Mouse (Mus musculus) heart, adult 18-20 months (tissue): Measurements from ENCODE around the gene Jtb. TPM values are rescaled to one million over a fixed set of nuclear protein-coding genes. Genes with fewer than 3 reads are reported as not detected.

ENCODE experiments used
- DNase-seq, 2 experiments: peaks; one replicate each; pipeline ENCODE4 v3.0.0; 2021 to 2022; ENCODE audit warnings: mixed read lengths in 1 of 2
- long read RNA-seq, 2 experiments: library from polyadenylated mRNA; stranded (forward); transcript quantifications; one replicate each; pipeline ENCODE4 v2.0.0; 2021
- total RNA-seq, 2 experiments: library from RNA; stranded (reverse); gene quantifications; 2 replicates each; pipeline ENCODE4 v1.2.3; 2021

Gene Jtb
- 10 to 100 TPM; 51.7 to 54.8 TPM for total RNA-seq
- long read RNA-seq, experiment 1, transcript Jtb-201 (5 exons, 1,101 nt): major isoform, 60 of 62 reads
- long read RNA-seq, experiment 1, partial matches to known transcripts: 0 of 62 reads
- long read RNA-seq, experiment 1, other reads (novel, unspliced or antisense): 2 of 62 reads
- long read RNA-seq, experiment 2, transcript Jtb-201 (5 exons, 1,101 nt): major isoform, 31 of 34 reads
- long read RNA-seq, experiment 2, partial matches to known transcripts: 2 of 34 reads
- long read RNA-seq, experiment 2, other reads (novel, unspliced or antisense): 1 of 34 reads

DNA sequence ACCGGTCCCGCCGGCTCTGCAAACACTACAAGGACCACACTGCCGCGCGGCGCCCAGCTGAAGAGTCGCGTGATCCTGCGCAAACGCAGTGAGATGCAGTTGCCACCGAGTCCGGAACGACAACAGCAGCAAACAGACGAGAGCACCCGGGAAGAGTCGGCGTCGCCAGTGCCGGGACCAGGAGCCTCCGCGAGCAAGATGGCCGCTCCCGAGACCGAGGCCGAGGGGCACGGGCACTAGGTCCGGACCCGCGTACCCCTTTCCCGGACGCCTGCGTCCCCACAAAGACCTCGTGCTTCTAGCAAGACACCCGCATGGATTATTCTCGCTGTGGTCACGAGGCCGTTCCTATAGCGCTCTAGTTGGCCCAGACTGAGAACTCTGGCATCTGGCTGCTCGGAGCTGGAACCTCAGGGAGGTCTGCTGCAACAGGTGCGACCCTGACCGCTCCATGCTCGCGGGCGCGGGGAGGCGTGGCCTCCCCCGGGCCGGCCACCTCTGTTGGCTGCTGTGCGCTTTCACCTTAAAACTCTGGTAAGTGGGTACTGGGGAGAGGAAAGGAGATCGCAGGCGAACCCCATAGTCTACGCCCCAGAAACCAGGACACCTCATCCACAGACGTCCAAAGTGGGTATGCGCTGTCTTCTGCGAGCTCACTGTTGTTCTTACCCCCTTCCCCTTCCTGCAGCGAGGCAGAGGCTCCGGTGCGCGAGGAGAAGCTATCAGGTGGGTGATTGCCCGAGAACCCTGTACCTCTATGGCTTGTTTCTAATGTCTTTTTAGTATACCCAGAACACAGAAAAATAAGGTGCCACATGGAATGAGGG is at the start of gene Jtb:
TSS of gene Jtb (plus strand) at position 91 of the 827 bp plus-strand sequence.
- peak; percentile 94 to 96 for DNase-seq

DNA sequence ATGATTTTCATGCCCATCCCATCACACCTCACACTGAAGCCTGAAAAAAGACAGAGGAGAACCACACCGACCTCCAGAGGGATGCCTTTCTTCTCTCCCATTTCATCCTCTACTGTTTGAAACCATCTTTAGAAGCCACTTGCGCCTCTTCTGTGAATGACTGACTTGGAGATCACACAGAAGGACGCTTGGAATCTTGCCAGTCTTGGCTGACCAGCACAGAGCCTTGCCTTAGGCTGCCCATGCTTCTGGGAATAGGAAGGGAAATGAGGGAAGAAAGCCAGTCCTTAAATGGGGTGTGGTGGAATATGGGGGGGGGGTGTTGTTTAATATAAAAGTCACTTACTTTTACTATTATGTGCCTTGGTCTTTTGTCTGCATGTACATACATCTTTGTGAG is 47.8 kb upstream of the Jtb start:
- DNase-seq: no peak

DNA sequence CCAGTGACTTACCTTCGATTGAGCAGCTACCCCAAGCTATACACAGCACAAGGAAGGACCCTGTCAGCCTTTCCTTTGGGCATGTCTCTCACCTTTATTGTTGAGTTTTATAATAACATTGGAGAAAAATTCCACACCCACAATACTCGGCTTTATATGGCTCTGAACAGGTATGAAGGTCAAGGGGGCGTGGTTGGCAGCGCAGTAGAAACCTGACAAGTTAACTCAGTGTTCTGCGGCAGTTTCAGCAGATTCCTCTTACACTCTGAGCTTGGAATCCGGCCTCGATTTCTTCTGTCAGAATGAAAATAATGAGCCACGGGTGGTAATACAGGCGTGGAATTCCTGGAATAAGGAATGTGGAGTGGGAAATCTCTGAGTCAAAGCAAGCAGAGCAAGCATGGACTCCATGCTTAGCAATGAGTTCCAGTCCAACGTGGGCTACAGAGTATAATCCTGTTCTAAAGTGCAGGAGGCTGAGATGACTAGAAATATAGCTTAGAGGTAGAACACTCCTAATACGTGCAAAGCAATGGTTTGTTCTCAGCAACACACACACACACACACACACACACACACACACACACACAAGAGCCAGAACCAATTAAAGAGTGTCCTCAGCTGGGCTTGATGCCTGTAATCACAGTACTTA is 40.4 kb upstream of the Jtb start:
- no peak for DNase-seq

DNA sequence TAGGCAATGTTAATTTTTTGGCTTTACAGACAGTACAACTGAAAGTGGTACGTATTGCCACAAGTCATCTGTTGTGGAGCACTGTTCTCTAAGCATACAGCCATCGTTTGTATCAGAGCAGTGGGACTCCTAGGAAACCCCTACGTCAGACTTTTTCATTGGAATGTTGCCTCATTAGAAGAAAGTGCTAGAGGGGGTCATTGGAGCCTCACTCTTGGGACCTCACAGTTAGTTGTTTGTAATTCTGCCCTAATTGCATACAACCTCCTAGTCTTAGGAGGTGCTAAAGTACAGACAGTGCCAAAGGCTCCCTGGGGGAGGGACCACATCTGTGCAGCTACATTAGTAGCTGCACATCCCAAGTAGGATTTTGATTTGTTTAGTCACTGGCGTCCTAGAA is 36.6 kb upstream of the Jtb start:
- DNase-seq: no peak

DNA sequence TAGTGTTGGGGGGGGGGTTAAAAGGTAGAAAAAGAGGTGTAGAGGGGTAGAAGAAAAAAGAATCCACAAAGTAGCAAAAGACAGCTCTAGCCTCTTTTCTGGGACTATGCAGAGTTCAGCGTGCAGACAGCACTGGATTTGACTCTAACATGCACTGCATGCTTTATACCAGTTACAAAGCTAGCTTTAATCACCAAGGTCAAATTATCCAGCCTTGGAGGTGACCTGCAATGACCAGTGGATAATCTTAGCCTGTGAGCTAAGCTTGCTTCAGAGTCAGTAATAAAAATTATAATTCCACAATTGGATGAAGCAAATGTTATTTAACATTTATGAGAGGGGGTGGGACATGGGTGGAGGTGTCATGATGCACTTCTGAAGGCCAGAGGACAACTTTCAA is 35.8 kb upstream of the Jtb start:
- DNase-seq: no peak

DNA sequence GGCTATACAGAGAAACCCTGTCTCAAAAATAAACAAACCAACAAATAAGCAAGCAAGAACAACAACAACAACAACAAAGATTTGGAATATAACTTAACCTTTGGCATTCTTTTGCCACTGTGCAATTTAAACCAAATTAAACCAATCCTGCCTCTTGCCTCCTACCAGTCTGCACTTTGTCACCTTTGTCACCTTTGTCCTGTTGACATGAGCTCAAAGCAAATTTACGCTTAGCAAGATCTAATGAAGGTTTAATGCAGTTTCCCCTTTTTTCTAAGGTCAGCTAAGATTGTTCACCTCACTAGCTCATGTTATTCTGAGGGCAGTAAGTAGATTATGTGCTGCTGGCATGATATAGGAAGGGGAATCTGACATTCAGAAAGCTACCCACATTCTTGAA is 33.8 kb upstream of the Jtb start:
- no peak for DNase-seq

DNA sequence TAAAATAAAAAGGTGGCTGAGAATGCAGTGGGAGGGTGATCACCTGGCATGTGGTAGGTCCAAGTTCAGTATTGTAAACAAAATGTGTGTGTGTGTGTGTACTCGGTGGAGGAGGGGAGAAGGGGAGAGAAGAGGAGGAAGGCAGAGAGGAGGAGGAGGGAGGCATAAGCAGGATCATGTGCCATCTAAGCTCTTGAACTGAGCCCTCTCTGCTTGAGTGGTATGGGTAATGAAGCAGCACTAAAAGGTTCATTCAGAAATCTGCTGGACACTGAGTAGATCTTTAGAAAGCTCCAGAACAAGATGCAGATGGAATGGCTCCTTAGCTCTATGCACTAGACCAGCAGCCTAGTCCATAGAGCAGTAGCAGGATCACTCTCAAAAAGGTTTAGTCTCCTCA is 28.5 kb upstream of the Jtb start:
- DNase-seq: no peak

DNA sequence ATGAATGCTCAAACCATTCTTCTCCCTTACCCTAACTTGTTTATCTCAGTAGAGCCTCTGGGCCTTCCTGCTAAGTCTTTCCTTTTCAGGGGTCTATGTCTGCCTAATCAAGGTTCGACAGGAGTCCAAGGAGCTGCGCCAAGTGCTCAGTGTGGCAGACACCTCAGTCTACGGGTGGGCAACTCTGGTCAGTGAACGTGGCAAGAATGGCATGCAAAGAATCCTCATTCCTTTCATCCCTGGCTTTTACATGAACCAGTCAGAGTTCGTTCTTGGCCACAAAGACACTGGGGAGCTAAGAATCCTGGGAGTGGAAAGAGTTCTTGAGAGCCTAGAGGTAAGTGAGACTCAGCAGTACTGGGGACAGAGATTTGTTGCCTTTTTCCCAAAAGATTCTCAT is 27.8 kb upstream of the Jtb start:
- no peak for DNase-seq

DNA sequence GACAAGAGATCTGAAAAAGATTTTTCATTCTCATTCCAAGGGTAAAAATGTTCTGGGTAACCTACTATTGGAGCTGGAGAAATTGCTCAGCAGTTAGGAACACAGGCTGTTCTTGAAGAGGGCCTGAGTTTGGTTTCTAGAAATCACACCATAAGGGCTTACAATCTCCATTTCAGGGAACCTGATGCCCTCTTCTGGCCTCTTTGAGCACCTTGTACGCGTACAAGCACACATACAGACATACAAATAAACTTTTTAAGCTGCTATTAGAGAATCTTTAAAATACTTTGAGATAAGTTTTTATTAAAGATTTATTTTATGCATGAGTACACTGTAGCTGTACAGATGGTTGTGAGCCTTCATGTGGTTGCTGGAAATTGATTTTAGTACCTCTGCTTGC is 26.8 kb upstream of the Jtb start:
- no peak for DNase-seq

DNA sequence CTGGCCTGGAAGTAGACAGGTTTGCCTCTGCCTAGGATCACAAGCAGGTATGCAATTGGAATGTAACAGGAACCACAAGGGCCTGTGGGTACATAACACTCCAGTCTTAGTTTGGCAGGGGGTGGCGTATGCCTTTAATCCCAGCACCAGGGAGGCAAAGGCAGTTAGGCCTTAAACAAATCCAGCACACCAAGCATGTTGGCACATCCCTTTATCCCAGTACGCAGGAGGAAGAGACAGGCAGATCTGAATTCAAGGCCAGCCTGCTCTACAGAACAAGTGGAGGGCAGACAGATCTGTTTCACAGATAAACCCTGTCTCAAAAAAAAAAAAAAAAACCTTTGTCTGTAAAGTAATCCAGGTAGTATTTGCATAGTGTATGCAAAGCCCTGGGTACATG is 22.7 kb upstream of the Jtb start:
- DNase-seq: no peak

DNA sequence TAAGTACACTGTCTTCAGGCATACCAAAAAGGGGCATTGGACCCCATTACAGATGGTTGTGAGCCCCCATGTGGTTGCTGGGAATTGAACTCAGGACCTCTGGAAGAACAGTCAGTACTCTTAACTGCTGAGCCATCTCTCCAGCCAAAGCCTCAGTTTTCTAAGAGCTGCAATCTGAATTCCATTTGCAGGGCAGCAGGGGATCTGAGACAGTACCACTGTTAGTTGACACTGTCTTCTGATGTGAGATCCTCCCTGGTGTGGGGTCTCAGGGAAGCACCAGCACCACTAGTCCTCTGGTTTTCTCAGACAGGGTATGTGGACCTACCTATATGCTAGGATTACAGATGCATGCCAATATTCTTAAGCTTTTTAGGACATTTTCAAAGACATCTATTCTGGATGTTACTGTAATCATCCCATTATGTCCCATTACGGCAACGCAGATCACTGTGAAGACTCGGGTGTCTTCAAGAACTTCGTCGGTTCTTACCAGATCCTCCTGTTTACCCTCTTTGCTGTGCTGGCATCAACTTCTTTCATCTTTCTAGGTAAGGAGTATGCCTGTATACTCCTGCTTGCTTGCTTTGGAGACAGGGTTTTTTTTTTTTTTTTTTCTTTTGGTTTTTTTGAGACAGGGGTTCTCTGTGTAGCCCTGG is 21.4 kb upstream of the Jtb start:
- no peak for DNase-seq

DNA sequence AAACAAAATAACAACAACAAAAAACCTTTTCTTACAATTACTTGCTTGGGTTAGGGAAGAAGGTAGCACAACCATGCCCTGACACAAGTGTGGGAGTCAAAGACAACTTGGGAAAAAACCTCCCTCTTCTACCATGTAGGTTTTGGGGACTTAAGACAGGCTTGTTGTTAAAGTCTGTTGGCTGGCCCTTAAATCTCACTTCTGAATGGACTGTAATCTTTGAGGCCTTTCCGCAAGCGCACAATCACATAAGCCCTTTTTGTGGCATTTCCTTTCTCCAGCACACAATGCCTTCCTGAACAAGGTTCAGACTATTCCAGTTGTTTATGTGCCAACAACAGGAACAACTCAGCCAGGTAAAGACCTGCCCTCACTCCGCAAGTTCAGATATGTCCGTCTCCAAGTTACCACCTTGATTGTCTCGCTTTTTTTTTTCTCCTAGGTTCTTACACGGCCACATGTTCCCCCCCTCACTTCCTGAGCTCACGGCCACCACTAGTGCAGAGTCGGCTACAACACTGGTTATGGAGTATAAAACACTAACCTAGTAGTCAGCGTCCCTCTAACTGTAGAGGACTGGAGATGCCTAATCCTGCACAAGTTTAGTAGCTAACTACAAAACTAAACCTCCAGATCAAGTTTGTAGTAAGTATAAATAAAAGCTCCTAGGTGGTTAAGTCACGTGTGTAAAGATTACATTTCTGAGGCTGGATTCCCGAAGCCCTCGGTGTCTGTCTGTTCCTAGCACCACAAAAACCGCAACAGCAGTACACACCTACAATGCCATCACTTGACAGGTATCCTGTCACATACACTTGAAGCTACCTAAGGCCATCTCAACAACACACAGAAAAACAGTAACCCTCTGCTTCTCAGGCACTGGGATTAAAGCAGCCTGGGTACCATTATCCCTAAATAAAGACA is 19.7 kb upstream of the Jtb start:
- DNase-seq: no peak

DNA sequence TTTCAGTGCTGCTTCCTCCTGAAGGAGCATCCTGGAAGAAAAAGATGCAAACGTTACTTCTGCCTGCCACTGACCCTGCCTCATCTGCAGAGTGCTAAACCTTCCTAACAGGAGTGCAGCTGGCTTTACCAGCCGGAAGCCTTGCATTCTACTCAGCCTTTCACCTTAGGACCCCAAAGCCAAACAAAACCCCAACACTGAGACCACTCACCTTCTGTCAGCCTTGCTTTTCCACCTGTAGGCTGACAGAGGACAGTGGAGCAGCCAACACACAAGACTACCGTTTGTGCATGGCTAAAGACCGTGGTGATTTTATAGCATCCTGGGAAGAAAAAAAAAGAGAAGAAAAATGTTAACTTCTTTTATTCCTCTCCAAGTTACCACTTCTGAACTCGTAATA is 18.7 kb upstream of the Jtb start:
- DNase-seq: no peak

DNA sequence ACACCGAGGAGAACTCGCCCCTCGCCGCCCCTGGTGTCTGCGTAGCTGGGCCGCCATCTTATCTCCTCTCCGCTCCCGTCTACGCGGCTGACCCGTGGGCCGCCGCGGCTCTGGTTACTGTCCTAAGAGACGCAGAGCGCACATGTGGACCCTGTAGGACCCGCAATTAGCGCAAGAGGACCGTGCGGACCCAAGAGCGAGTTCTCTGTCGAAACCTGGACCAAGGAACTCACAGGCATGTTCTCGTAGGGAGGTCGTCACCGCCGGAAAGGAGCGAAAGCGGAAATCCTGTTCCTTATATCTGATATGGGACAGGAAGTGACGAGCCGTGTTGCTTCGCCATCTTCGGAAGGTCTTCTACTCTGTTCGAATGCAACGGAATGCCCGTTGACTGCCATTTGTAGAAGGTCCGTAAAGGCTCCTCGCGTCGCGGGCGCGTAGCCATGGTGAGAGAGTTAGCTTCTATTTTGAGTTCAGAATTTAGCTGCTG is 18.0 kb upstream of the Jtb start, which contains the start of the genes Rps27 and Rab13:
TSS of gene Rps27 (minus strand) at position 275 of the 490 bp plus-strand sequence.
TSS of gene Rab13 (plus strand) at position 319 of the 490 bp plus-strand sequence.
- peak; percentile 95 to 96 for DNase-seq

DNA sequence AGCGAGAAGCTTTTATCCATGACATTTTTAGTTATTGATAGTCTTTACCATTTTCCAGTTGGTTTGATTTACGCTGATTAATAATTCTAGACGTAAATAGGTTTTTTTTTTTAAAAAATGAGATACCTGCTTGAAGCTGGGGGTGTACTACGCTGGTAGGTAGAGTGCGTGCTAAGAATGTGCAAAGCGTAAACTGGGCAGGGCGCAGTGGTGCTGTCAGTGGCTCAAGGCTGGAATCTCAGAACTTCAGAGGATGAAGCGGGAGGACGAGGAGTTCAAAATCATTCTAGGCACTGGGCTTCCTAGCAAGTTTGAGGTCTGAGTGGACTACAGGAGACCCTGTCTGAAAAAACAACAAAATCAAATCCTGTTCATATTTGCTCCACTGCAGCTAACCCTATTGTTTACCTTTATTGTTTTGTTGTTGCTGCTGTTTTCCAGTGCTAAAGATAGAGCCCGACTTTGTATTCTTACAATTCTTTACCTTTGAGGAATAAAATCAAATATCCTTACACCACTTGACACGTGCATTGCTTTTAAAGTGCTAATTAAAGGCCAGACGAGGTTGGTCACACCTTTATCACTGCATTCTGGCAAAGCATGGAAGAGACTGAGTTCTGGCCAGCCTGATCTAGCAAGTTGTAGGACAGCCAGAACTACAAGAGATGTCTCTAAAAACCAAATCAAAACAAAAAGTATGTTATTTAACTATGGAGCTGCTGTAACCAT is 17.3 kb upstream of the Jtb start:
- DNase-seq: peak in 1 of 2 experiments; percentile 37

DNA sequence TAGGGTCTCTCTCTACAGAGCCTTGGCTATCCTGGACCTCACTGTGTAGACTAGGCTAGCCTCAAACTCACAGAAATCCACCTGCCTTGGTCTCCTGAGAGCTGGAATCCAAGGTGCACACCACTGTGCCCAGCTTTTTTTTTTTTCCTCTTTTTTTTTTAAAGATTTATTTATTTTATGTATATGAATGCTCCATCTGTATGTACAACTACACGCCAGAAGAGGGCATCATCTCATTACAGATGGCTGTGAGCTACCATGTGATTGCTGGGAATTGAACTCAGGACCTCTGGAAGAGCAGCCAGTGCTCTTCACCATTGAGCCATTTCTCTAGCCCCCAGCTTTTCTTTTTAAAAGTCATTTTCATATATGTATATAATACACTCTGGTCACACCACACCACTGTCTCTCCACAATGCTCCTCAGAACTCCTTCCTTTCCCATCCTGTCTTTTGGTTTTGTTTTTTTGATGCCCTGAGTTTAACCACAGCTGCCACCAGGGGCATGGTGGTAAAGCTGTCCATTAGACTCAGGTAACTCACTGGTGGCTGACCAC is 15.5 kb upstream of the Jtb start:
- no peak for DNase-seq

DNA sequence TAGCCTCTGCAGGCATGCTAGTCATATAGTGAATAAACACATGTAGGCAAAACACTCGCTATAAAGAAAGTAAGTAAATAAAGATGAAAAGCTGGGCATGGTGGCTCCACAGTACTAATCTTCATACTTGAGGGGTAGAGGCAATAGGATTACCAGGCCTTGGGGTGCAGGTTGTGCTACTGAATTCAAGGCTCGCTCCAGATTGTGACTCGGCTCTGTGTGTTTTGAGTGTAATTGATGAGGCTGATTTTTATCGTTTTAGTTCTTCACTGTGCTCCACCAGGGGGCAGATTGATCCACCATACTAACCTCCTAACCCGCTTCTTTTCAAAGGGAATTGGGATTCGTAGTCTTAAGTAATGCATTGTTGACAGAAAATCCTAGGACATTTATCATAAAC is 11.3 kb upstream of the Jtb start:
- peak; percentile 57 to 76 for DNase-seq

DNA sequence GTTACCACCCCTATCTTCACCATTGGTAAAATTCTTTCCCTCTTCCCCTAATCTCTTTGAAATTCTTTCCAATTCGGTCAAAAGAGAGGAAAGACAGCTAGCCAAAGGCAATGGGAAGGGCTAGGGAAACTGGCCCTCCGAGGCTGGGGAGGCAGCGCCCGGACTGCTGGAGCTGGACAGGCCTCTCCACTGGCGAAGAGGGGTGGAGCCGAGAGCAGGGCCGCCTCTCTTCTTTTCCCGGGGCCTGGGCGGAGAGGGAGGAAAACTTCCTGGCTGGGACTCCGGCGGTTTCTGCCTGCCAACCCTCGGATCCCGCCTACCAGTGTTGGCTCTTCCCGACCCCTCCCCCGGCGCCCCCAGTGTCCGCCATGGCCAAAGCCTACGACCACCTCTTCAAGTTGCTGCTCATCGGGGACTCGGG is 10.9 kb upstream of the Jtb start:
- DNase-seq: peak; percentile 89 to 92

DNA sequence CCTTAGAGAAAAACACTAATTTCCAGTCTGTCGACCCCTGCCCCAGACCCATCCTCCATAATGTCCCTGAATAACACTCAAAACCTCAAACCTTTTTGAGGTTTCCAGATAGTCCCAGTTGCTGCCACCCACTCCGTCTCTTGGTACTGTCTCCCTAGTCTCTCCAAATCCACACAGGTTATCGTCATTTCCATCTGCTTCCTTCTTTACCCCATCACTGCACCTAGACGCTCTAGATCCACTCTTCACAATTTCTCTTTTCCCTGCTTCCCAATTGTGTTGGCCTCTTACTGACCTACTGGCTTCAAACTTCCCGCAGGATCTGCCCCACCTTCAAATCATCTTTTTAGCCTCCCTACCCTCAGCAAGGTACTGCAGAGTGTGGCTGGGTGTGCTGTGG is 10.3 kb upstream of the Jtb start:
- no peak for DNase-seq

DNA sequence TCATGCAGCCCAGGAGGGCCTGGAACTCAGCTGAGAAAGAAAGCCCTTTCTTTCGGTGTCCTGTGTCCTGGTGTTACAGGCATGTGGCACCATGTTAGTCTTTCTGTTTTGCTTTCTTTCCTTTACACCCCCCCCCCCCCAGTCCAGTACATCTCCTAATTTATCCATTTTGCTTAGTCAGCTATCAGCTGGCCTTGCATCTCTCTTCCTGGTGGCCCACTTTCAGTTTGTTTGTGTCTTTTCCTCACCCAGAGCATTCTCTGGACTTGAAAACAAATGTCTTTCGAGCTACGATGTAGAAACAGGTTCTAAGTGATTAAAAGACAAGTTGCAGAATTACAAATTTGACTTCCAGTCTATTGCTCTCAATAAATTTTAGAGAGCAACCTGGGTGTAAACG is 8.9 kb upstream of the Jtb start:
- DNase-seq: no peak
